Mouse (Mus musculus): ENCODE data around the gene Lrrc66. TPM values are rescaled to one million over a fixed set of nuclear protein-coding genes. Genes with fewer than 3 reads are reported as not detected.

Lrrc66 gene
- polyA plus RNA-seq, 1 experiment from 2014 or later, result 0.46 TPM

DNA sequence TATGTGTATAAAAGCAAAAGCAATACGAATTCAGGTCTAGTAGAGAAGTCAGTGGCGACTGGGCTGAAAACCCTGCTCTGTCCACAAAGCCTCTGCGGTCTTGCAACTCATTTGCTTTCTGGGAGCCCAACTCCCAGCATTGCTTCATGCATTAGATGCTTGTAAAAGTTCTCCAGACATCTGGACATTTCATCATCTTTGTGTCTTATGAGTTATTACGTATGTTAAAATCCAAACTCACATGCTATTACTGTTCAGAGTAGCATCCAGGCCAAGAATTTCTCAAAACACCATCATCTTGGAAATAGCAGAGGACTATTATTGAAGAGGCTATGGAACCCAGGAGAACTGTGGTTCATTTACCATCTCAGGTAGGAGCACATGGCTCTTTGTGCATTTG, 21.3 kb downstream of the Lrrc66 start:
- no peaks in the 10 kb centered on the region for H3K27me3 ChIP-seq (ENCODE audit: control insufficient read depth, insufficient read depth, low read length)
- DNase-seq (ENCODE audit: low spot score) (no peak), ATAC-seq (replicated peaks; ENCODE audit: insufficient number of reproducible peaks, low FRiP score, low TSS enrichment, low read depth) (no peak)
- no peaks in the 10 kb centered on the region for H3K4me1 ChIP-seq (ENCODE audit: control insufficient read depth, insufficient read depth, low read length)
- 93% methylated on average over 4 of the region's 4 CpGs for WGBS
- no peak overlapping the region for H3K4me3 ChIP-seq (ENCODE audit: low read depth, low read length)
- H3K4me2 ChIP-seq (ENCODE audit: low read depth, low read length), result no peak overlapping the region
- H3K27ac ChIP-seq (replicated peaks; ENCODE audit: low read depth, low read length), result no peak overlapping the region
- H3K36me3 ChIP-seq (replicated peaks; ENCODE audit: control insufficient read depth, insufficient read depth, low read depth, low read length), result no peaks in the 10 kb centered on the region
- H3K9ac ChIP-seq (replicated peaks; ENCODE audit: low read length), result no peak overlapping the region
- H3K9me3 ChIP-seq (replicated peaks; ENCODE audit: control insufficient read depth, low read length), result no peaks in the 10 kb centered on the region

DNA sequence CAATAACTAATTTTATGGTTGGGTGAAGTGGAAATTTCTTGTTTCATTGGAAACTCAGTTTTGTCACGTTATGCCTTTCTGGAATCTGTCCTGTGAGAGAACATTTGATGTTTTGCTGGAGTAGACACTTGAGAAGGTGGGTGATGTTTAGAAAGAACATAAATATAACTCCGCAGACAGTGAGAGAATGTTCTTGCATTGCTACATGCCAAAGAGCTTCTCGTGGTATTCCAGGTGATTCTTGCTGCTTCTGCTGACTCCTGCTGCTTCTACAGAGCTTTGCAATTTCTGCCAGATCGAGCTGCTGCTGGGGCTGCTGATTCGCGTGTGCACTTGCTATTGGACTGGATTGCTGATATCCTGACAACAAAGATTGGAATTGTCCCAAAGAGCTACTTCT, 27.4 kb downstream of the Lrrc66 start:
- no peak overlapping the region for H3K27ac ChIP-seq (replicated peaks; ENCODE audit: low read depth, low read length)
- WGBS, result 86% methylated on average over 6 of the region's 6 CpGs

DNA sequence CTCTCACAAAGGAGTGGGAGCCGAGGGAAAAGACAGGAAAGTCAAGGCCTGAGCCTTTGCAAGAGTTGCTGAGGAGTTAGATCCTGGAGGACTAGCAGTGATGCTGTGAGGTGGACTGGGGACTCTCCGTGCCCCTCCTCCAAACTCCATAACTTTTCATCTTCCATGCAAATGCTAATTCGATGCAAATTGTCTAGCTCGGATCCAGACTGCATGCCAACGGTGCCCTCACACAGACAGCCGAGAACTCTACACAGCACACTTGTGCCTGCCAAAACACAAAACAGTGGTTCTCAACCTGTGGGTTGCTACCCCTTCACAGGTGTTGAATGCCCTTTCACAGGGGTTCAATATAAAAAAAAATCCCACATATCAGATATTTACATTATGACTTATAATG, 27.8 kb downstream of the Lrrc66 start:
- Histone ChIP-seq H3K9ac (replicated peaks; ENCODE audit: low read length) (no peak overlapping the region), H3K4me1 (ENCODE audit: control insufficient read depth, insufficient read depth, low read length) (no peaks in the 10 kb centered on the region)

More for the DNA sequence above, 27.4 kb downstream of the Lrrc66 start:
- Histone ChIP-seq H3K27me3 (ENCODE audit: control insufficient read depth, insufficient read depth, low read length) (no peaks in the 10 kb centered on the region), H3K9ac (replicated peaks; ENCODE audit: low read length) (no peak overlapping the region), H3K4me1 (ENCODE audit: control insufficient read depth, insufficient read depth, low read length) (no peaks in the 10 kb centered on the region), H3K4me3 (ENCODE audit: low read depth, low read length) (no peak overlapping the region), H3K9me3 (replicated peaks; ENCODE audit: control insufficient read depth, low read length) (no peaks in the 10 kb centered on the region), H3K4me2 (ENCODE audit: low read depth, low read length) (no peak overlapping the region), H3K36me3 (replicated peaks; ENCODE audit: control insufficient read depth, insufficient read depth, low read depth, low read length) (no peaks in the 10 kb centered on the region)
- DNase-seq (ENCODE audit: low spot score), result no peak
- ATAC-seq (replicated peaks; ENCODE audit: insufficient number of reproducible peaks, low FRiP score, low TSS enrichment, low read depth), result no peak

DNA sequence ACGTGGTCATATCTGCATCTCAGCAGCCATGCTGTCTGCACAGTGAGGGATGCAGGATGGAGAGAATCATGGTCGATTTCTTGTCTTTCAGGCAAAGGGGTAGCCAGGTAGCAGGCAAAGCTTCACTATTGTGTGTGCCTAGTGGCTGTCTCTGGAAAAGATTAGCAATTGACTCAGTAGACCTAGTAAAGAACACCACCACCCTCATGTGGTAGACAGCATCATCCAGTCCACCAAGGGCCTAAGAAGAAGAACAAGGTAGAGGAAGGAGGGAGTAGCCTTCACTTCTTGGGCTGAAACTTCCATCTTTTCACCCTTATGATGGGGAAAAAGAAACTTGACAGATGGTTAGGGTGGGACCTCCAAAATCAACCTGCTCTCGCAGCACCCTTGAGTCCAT, 29.5 kb downstream of the Lrrc66 start:
- DNase-seq (ENCODE audit: low spot score) (no peak), ATAC-seq (replicated peaks; ENCODE audit: insufficient number of reproducible peaks, low FRiP score, low TSS enrichment, low read depth) (no peak)
- Histone ChIP-seq H3K4me3 (ENCODE audit: low read depth, low read length) (no peak overlapping the region), H3K27ac (replicated peaks; ENCODE audit: low read depth, low read length) (no peak overlapping the region), H3K9me3 (replicated peaks; ENCODE audit: control insufficient read depth, low read length) (no peaks in the 10 kb centered on the region), H3K36me3 (replicated peaks; ENCODE audit: control insufficient read depth, insufficient read depth, low read depth, low read length) (no peaks in the 10 kb centered on the region), H3K9ac (replicated peaks; ENCODE audit: low read length) (no peak overlapping the region), H3K4me2 (ENCODE audit: low read depth, low read length) (no peak overlapping the region), H3K27me3 (ENCODE audit: control insufficient read depth, insufficient read depth, low read length) (no peaks in the 10 kb centered on the region), H3K4me1 (ENCODE audit: control insufficient read depth, insufficient read depth, low read length) (no peaks in the 10 kb centered on the region)
- 86% methylated on average over 3 of the region's 3 CpGs for WGBS

More for the DNA sequence above, 27.8 kb downstream of the Lrrc66 start:
- Histone ChIP-seq H3K27ac (replicated peaks; ENCODE audit: low read depth, low read length) (no peak overlapping the region), H3K4me3 (ENCODE audit: low read depth, low read length) (no peak overlapping the region), H3K36me3 (replicated peaks; ENCODE audit: control insufficient read depth, insufficient read depth, low read depth, low read length) (no peaks in the 10 kb centered on the region), H3K4me2 (ENCODE audit: low read depth, low read length) (no peak overlapping the region), H3K27me3 (ENCODE audit: control insufficient read depth, insufficient read depth, low read length) (no peaks in the 10 kb centered on the region), H3K9me3 (replicated peaks; ENCODE audit: control insufficient read depth, low read length) (no peaks in the 10 kb centered on the region)
- no peak for DNase-seq (ENCODE audit: low spot score)
- 90% methylated on average over 6 of the region's 6 CpGs for WGBS
- no peak for ATAC-seq (replicated peaks; ENCODE audit: insufficient number of reproducible peaks, low FRiP score, low TSS enrichment, low read depth)

DNA sequence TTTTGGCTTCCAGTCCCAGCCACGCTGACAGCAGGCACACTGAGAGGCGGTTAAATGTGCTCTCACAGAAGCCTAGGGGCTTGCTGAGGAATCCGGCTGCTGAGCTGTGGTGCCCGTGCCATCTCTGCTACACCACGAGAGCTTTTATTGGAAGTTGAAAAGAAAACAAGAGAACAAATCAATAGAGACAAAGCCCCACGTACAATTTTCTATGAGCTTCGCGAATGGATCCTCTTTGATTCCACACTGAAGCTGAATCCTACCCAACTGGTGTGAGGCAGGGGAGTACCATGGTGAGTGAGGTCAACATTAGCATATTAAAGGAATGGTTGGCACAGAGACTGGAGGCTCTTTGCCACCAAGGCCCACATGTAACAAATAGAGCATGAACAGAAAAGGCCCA, 31.0 kb downstream of the Lrrc66 start:
- no peak for DNase-seq (ENCODE audit: low spot score)
- ATAC-seq (replicated peaks; ENCODE audit: insufficient number of reproducible peaks, low FRiP score, low TSS enrichment, low read depth), result no peak
- no peak overlapping the region for H3K27ac ChIP-seq (replicated peaks; ENCODE audit: low read depth, low read length)
- H3K4me1 ChIP-seq (ENCODE audit: control insufficient read depth, insufficient read depth, low read length), result no peaks in the 10 kb centered on the region
- H3K9me3 ChIP-seq (replicated peaks; ENCODE audit: control insufficient read depth, low read length), result no peaks in the 10 kb centered on the region
- H3K27me3 ChIP-seq (ENCODE audit: control insufficient read depth, insufficient read depth, low read length), result no peaks in the 10 kb centered on the region
- 73% methylated on average over 8 of the region's 8 CpGs for WGBS
- H3K9ac ChIP-seq (replicated peaks; ENCODE audit: low read length), result no peak overlapping the region
- H3K36me3 ChIP-seq (replicated peaks; ENCODE audit: control insufficient read depth, insufficient read depth, low read depth, low read length), result no peaks in the 10 kb centered on the region
- H3K4me3 ChIP-seq (ENCODE audit: low read depth, low read length), result no peak overlapping the region
- no peak overlapping the region for H3K4me2 ChIP-seq (ENCODE audit: low read depth, low read length)

- H3K9me3 ChIP-seq (replicated peaks; ENCODE audit: control insufficient read depth, low read length), result no peaks in the 10 kb centered on the region
- H3K27ac ChIP-seq (replicated peaks; ENCODE audit: low read depth, low read length), result no peak overlapping the region
- DNase-seq (ENCODE audit: low spot score) (no peak), ATAC-seq (replicated peaks; ENCODE audit: insufficient number of reproducible peaks, low FRiP score, low TSS enrichment, low read depth) (no peak)
- H3K36me3 ChIP-seq (replicated peaks; ENCODE audit: control insufficient read depth, insufficient read depth, low read depth, low read length), result no peaks in the 10 kb centered on the region
- H3K4me2 ChIP-seq (ENCODE audit: low read depth, low read length), result no peak overlapping the region
- 72% methylated on average over 2 of the region's 2 CpGs for WGBS
- H3K4me3 ChIP-seq (ENCODE audit: low read depth, low read length), result no peak overlapping the region
- H3K4me1 ChIP-seq (ENCODE audit: control insufficient read depth, insufficient read depth, low read length), result no peaks in the 10 kb centered on the region
- no peak overlapping the region for H3K9ac ChIP-seq (replicated peaks; ENCODE audit: low read length)
- no peaks in the 10 kb centered on the region for H3K27me3 ChIP-seq (ENCODE audit: control insufficient read depth, insufficient read depth, low read length)
Measured at GRCm38 (mm10) chr5:73599991-73600390, 32.3 kb downstream of the Lrrc66 start.

DNA sequence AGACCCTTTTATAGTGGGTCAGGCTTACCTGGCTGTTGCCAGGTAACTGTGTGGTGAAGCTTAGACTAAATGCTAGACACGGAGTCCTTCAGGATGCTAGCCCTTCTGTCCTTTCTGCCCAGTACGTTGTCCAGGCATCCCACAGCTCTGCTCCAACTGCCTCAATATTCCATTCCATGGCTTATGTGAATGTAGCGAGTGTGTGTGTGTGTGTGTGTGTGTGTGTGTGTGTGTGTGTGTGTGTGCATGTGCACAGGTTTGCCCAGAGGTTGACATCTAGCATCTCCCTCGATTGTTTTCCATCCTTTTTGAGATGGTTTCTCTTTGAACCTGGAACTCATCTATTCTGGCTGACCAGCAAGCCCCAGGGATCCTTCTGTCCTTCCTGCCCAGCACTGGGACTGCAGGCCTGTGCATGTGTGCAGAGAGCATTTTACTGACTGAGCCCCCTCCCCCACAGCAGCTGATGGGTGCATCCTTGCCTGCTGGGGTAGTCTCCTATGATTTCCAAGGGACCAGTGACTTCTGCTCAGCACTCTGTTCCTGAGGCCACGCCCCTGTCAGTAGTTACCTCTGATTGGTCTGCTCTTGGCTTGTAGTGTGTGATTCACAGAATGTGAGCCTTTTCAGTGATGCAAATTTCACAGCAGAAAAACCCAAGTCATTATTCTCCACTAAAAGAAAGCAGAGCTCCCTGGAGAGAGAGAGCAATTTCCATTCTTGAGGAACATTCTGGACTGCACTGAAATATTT, 33.2 kb downstream of the Lrrc66 start:
- Histone ChIP-seq H3K4me3 (ENCODE audit: low read depth, low read length) (no peak overlapping the region), H3K27me3 (ENCODE audit: control insufficient read depth, insufficient read depth, low read length) (no peaks in the 10 kb centered on the region), H3K4me2 (ENCODE audit: low read depth, low read length) (no peak overlapping the region), H3K9me3 (replicated peaks; ENCODE audit: control insufficient read depth, low read length) (no peaks in the 10 kb centered on the region), H3K9ac (replicated peaks; ENCODE audit: low read length) (no peak overlapping the region), H3K4me1 (ENCODE audit: control insufficient read depth, insufficient read depth, low read length) (no peaks in the 10 kb centered on the region), H3K27ac (replicated peaks; ENCODE audit: low read depth, low read length) (no peak overlapping the region), H3K36me3 (replicated peaks; ENCODE audit: control insufficient read depth, insufficient read depth, low read depth, low read length) (no peaks in the 10 kb centered on the region)
- ATAC-seq (replicated peaks; ENCODE audit: insufficient number of reproducible peaks, low FRiP score, low TSS enrichment, low read depth), result peak; percentile 65; the same call in 1 of the 2 replicates
- no peak for DNase-seq (ENCODE audit: low spot score)
- WGBS, result 57% methylated on average over 5 of the region's 5 CpGs

DNA sequence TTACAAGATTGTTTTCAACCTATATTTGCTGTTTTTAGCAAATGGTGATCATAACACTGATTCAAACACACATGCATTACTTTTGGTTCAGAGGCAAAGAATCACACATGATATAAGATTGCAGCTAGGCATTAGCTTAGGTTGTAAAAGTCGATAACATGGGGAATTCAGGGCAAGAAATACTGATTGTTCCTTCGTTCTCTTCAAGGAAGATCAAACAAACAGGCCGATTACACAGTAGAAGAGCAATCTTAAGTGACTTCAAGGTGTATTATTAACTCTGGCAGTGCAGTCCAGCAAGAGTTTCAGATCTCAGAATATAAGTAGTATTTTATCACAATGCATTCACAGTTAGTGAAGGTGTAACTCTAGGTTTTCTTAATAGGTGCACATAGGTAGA, 45.2 kb downstream of the Lrrc66 start:
- Histone ChIP-seq H3K4me3 (ENCODE audit: low read depth, low read length) (no peak overlapping the region), H3K4me2 (ENCODE audit: low read depth, low read length) (no peak overlapping the region), H3K36me3 (replicated peaks; ENCODE audit: control insufficient read depth, insufficient read depth, low read depth, low read length) (no peaks in the 10 kb centered on the region), H3K9me3 (replicated peaks; ENCODE audit: control insufficient read depth, low read length) (no peaks in the 10 kb centered on the region), H3K27ac (replicated peaks; ENCODE audit: low read depth, low read length) (no peak overlapping the region), H3K4me1 (ENCODE audit: control insufficient read depth, insufficient read depth, low read length) (no peaks in the 10 kb centered on the region), H3K27me3 (ENCODE audit: control insufficient read depth, insufficient read depth, low read length) (no peaks in the 10 kb centered on the region), H3K9ac (replicated peaks; ENCODE audit: low read length) (no peak overlapping the region)
- ATAC-seq (replicated peaks; ENCODE audit: insufficient number of reproducible peaks, low FRiP score, low TSS enrichment, low read depth) (no peak), DNase-seq (ENCODE audit: low spot score) (no peak)
- WGBS, result 76% methylated on average over 3 of the region's 3 CpGs
